Mouse (Mus musculus): ENCODE measurements around the gene Nfkbiz. TPM values are rescaled to one million over a fixed set of nuclear protein-coding genes. Genes with fewer than 3 reads are reported as not detected.

Gene Nfkbiz
- 76.9 to 100 TPM (median 86.5 TPM) in 4 replicates for total RNA-seq (2023)

GRCm38 (mm10) chr16:55838510-55839474 is at the start of gene Nfkbiz:
TSS of gene Nfkbiz (minus strand) at chr16:55838899.

Other genes with a start within 250 kb of the Nfkbiz start
- gene Nxpe3, start 56.4 kb upstream of the Nfkbiz start, total RNA-seq (2023), result 22.6 to 28.6 TPM (median 24.6 TPM) in 4 replicates
- gene Cep97, start 96.0 kb upstream of the Nfkbiz start, total RNA-seq (2023), result 12.1 to 16.5 TPM (median 14.0 TPM) in 4 replicates
- gene Rpl24, start 127.4 kb upstream of the Nfkbiz start, total RNA-seq (2023), result 751 to 839 TPM (median 789 TPM) in 4 replicates
- gene Zbtb11, start 135.0 kb upstream of the Nfkbiz start, total RNA-seq (2023), result 45.3 to 52.9 TPM (median 48.7 TPM) in 4 replicates
- gene Pcnp, start 190.8 kb upstream of the Nfkbiz start, total RNA-seq (2023), result 101 to 112 TPM (median 108 TPM) in 4 replicates
- 11.1 to 15.0 TPM (median 12.9 TPM) in 4 replicates for gene Trmt10c, start 198.9 kb upstream of the Nfkbiz start, total RNA-seq (2023)
- gene Senp7, start 209.4 kb upstream of the Nfkbiz start, total RNA-seq (2023), result 80.7 to 95.7 TPM (median 87.1 TPM) in 4 replicates